Mouse (Mus musculus): Measurements from ENCODE around the gene Gal3st4. TPM values are rescaled to one million over a fixed set of nuclear protein-coding genes. Genes with fewer than 3 reads are reported as not detected.
A peak's percentile ranks its signal among the peaks of the same experiment; 100 is the strongest.

The Gal3st4 gene
- polyA plus RNA-seq, 1 experiment from 2014 or later, result 1.0 TPM

DNA sequence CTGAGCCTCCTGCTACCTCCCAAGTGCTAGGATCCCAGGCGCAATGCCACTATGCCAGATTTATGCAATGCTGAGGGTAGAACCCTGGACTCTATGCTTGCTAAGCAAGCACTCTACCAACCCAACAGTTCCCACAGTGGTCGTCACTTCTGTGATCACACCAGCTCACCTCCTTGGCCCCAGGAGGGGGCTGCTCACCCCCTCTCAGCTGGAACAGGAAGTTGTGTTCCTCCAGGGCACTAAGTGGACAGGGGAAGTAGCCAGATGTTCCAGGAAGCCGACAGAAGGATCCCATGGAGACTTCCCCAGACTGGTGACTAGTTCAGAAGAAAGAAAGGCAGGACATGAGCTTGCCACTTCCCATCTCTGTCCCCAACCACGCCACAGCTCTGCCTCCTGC is 10.6 kb downstream of the Gal3st4 start:
- H3K9me3 ChIP-seq, result no peaks in the 10 kb centered on the region
- H3K9ac ChIP-seq, result no peak overlapping the region; the same call in 1 of the 2 replicates
- no peak for ATAC-seq (ENCODE audit: extremely low read depth, insufficient number of reproducible peaks, low FRiP score, low TSS enrichment)
- H3K27me3 ChIP-seq (replicated peaks), result no peaks in the 10 kb centered on the region
- no peak overlapping the region for H3K4me2 ChIP-seq
- H3K27ac ChIP-seq (replicated peaks), result no peak overlapping the region
- H3K36me3 ChIP-seq, result peaks cover 56% of the 10 kb centered on the region
- 70% methylated on average over 4 of the region's 4 CpGs for WGBS
- H3K4me3 ChIP-seq, result no peak overlapping the region
- peaks cover 61% of the 10 kb centered on the region for H3K4me1 ChIP-seq

DNA sequence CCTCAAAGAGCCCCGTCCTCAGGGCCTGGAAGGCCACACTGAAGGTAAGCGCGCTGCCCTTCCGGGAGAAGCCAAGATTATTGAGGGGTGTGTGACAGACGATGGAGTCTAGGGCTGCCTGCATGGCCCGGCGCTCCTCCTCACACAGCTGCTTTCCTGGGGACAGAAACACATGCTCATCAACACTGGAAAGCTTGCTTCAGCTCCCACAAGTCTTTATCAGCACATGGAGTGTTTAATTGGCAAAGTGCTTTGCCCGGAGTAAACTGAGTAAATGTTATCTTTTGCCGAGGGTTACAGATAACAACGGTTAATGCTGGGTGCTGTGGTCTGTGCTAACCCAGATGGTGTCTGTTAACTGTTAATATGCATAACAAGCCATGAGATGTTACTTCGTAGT is 11.8 kb downstream of the Gal3st4 start:
- no peak for ATAC-seq (ENCODE audit: extremely low read depth, insufficient number of reproducible peaks, low FRiP score, low TSS enrichment)
- peaks cover 71% of the 10 kb centered on the region for H3K4me1 ChIP-seq
- no peaks in the 10 kb centered on the region for H3K27me3 ChIP-seq (replicated peaks)
- peak overlapping the region; percentile 64 for H3K9ac ChIP-seq
- WGBS, result 51% methylated on average over 11 of the region's 11 CpGs
- no peaks in the 10 kb centered on the region for H3K9me3 ChIP-seq
- H3K36me3 ChIP-seq, result peaks cover 48% of the 10 kb centered on the region
- H3K27ac ChIP-seq (replicated peaks), result peak overlapping the region; percentile 45; the same call in 1 of the 2 replicates
- H3K4me2 ChIP-seq, result peak overlapping the region; percentile 12; the same call in 1 of the 2 replicates
- H3K4me3 ChIP-seq, result no peak overlapping the region

DNA sequence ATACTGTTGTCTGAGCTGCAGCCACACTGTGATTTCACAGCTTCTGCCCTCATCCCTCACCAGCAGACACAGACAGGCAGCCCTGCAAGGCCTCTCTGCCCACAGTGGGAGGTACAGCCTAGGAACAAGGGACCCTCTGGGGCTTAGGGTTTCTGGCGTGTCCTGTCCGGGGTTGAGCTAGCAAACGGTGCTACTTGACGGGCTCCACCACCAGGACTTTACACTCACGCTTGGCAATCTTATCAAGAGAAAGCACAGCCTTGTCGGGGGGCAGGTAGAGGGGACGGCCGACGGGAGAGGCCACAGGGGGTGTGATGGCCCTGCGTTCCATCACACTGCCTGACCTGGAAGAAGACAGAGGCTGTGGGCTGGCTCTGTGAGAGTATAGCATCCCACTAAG is 12.6 kb downstream of the Gal3st4 start:
- 41% methylated on average over 10 of the region's 10 CpGs for WGBS
- Histone ChIP-seq H3K27ac (replicated peaks) (peak overlapping the region; percentile 45), H3K9me3 (no peaks in the 10 kb centered on the region), H3K4me1 (peaks cover 71% of the 10 kb centered on the region), H3K4me2 (peak overlapping the region; percentile 12; the same call in 1 of the 2 replicates), H3K27me3 (replicated peaks) (no peaks in the 10 kb centered on the region), H3K4me3 (no peak overlapping the region), H3K9ac (peak overlapping the region; percentile 64), H3K36me3 (peaks cover 43% of the 10 kb centered on the region)
- ATAC-seq (ENCODE audit: extremely low read depth, insufficient number of reproducible peaks, low FRiP score, low TSS enrichment), result no peak

DNA sequence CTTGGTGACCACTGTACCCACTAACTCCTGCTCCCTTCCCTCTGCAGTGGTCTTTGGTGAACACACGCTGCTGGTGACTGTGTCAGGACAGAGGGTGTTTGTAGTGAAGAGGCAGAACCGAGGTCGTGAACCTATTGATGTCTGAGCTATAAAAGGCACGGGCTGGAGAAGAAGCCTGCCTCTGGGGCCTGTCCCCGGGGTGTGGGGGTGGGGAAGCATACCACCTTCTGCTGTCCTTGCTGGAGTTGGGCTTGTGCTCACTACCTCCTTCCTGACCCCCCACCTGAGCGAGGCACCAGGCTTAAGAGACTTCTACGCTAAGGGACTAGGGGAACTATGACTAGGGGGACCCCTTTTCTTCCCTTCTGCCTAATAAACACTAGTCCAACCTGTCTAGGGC is 13.6 kb downstream of the Gal3st4 start:
- Histone ChIP-seq H3K4me3 (no peak overlapping the region), H3K36me3 (peaks cover 43% of the 10 kb centered on the region), H3K4me1 (peaks cover 66% of the 10 kb centered on the region), H3K27ac (replicated peaks) (peak overlapping the region; percentile 45), H3K9ac (0 out of 2 replicates have a peak overlapping the region, but pooled peaks have one; percentile 40), H3K27me3 (replicated peaks) (no peaks in the 10 kb centered on the region), H3K9me3 (no peaks in the 10 kb centered on the region), H3K4me2 (0 out of 2 replicates have a peak overlapping the region, but pooled peaks have one; percentile 1)
- ATAC-seq (ENCODE audit: extremely low read depth, insufficient number of reproducible peaks, low FRiP score, low TSS enrichment), result no peak
- 48% methylated on average over 7 of the region's 7 CpGs for WGBS

DNA sequence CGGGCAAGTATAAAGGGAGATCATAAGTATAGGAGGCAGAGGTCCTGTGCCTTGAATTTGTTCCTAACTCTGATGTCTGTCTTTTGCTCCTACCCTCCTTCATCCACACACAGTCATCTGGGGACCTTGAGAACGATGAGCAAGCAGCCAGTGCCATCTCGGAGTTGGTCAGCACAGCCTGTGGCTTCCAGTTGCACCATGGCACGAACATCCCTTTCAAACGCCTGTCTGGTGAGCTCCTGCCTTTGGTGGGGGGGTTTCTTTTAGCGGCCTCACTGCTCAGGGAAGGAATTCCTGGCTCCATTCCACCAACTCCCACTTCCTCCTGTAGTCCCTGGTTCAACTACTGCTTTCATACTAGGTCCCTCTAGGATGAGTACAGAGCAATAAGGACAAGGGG is 14.1 kb downstream of the Gal3st4 start:
- Histone ChIP-seq H3K9me3 (no peaks in the 10 kb centered on the region), H3K36me3 (peaks cover 43% of the 10 kb centered on the region), H3K27me3 (replicated peaks) (no peaks in the 10 kb centered on the region), H3K4me2 (0 out of 2 replicates have a peak overlapping the region, but pooled peaks have one; percentile 1), H3K9ac (0 out of 2 replicates have a peak overlapping the region, but pooled peaks have one; percentile 38), H3K4me1 (peaks cover 66% of the 10 kb centered on the region), H3K4me3 (no peak overlapping the region), H3K27ac (replicated peaks) (peak overlapping the region; percentile 45; the same call in 1 of the 2 replicates)
- 58% methylated on average over 6 of the region's 6 CpGs for WGBS
- ATAC-seq (ENCODE audit: extremely low read depth, insufficient number of reproducible peaks, low FRiP score, low TSS enrichment), result no peak

DNA sequence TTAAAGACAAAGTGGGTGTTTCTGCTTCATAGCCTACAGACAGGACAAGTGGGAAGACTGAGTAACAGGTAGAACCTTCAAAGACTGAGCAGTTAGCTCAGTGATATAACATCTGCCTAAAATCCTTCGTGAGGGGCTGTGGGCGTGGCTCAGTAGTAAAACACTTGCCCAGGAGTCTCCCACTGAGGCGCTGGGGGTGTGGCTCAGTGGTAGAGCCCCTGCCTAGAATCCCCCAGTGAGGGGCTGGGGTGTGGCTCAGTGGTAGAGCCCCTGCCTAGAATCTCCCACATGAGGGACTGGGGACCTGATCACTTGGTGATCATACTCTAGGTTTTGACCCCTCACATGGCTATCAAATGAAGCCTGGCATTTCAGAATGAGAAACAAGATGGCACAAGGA is 14.6 kb downstream of the Gal3st4 start:
- no peak overlapping the region for H3K9ac ChIP-seq
- H3K4me3 ChIP-seq, result no peak overlapping the region
- H3K27me3 ChIP-seq (replicated peaks), result no peaks in the 10 kb centered on the region
- no peak overlapping the region for H3K4me2 ChIP-seq
- no peaks in the 10 kb centered on the region for H3K9me3 ChIP-seq
- WGBS, result 76% methylated on average over 3 of the region's 3 CpGs
- peaks cover 43% of the 10 kb centered on the region for H3K36me3 ChIP-seq
- no peak overlapping the region for H3K27ac ChIP-seq (replicated peaks)
- H3K4me1 ChIP-seq, result peaks cover 64% of the 10 kb centered on the region
- ATAC-seq (ENCODE audit: extremely low read depth, insufficient number of reproducible peaks, low FRiP score, low TSS enrichment), result no peak

DNA sequence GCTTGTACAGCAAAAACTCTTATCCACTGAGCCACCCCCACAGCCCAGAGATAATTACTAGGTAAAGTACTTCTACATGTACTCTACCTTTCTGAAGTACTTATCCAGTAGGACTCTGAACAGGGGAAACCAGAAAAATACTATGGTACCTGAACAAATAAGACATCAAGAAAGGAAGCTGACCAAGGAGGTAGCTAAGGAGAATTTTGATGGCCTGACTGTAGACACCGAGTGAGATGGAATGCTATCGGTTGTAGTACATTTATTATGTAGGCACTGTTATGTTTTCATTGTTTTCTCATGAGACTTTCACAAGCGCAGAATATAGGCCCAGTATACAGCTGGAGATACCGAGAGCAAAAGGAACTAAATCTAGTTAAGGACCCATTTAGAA is 15.1 kb downstream of the Gal3st4 start:
- H3K36me3 ChIP-seq, result peaks cover 43% of the 10 kb centered on the region
- H3K4me3 ChIP-seq, result no peak overlapping the region
- WGBS, result 95% methylated on average over 4 of the region's 4 CpGs
- no peak overlapping the region for H3K9ac ChIP-seq
- H3K9me3 ChIP-seq, result no peaks in the 10 kb centered on the region
- H3K27me3 ChIP-seq (replicated peaks), result no peaks in the 10 kb centered on the region
- no peak for ATAC-seq (ENCODE audit: extremely low read depth, insufficient number of reproducible peaks, low FRiP score, low TSS enrichment)
- peaks cover 59% of the 10 kb centered on the region for H3K4me1 ChIP-seq
- no peak overlapping the region for H3K4me2 ChIP-seq
- no peak overlapping the region for H3K27ac ChIP-seq (replicated peaks)

DNA sequence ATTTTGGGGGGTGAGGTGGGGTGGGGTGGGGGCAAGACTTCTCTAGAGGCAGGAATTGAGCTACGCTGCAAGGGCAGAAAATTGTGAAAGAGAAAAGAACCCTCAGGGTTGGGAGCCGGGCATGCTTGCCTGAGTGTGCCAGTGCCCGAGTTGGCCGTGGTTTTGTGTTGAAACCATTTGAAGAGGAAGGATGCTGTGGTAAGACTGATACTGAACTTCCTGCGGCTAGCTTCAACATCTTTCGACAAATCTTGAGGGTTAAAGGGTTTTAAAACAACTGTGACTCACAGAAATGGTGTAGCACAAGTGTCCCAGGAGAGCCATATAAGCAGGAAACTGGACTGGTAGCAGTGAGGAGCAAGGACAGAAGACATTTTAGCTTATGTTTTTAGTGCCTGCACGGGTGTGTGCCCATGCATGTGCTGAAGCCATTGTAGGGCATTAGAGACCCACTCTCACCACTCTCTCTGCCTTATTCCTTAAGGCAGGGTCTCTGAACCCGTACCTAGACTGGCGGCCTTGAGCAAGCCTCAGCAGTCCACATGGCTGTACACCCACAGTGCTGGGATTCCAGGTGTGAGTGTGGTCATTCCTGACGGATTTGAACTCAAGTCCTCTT is 15.6 kb downstream of the Gal3st4 start:
- H3K9me3 ChIP-seq, result no peaks in the 10 kb centered on the region
- WGBS, result 81% methylated on average over 10 of the region's 10 CpGs
- no peak overlapping the region for H3K4me2 ChIP-seq
- no peak overlapping the region for H3K9ac ChIP-seq
- H3K4me3 ChIP-seq, result no peak overlapping the region
- no peak for ATAC-seq (ENCODE audit: extremely low read depth, insufficient number of reproducible peaks, low FRiP score, low TSS enrichment)
- H3K27ac ChIP-seq (replicated peaks), result no peak overlapping the region
- peaks cover 54% of the 10 kb centered on the region for H3K4me1 ChIP-seq
- no peaks in the 10 kb centered on the region for H3K27me3 ChIP-seq (replicated peaks)
- peaks cover 43% of the 10 kb centered on the region for H3K36me3 ChIP-seq

DNA sequence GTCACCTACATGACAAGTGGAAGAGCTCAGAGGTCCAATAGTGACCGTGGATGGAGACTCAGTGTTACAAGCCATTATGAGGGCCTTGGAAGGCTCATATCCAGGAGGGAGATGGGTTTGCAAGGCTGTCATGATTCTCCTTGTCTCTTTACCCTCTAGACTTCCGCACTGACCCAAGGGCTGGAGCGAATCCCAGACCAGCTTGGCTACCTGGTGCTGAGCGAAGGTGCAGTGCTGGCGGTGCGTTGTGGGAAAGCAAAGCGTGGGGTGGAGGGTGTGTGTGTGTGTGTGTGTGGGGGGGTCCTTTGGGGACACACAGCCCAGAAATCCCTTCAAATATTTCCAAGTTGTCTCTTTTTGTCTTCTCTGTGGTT is 16.6 kb downstream of the Gal3st4 start:
- Histone ChIP-seq H3K9me3 (no peaks in the 10 kb centered on the region), H3K36me3 (peaks cover 35% of the 10 kb centered on the region), H3K4me3 (peak overlapping the region; percentile 86), H3K4me1 (peaks cover 49% of the 10 kb centered on the region), H3K4me2 (peak overlapping the region; percentile 85), H3K27me3 (replicated peaks) (no peaks in the 10 kb centered on the region), H3K9ac (peak overlapping the region; percentile 89), H3K27ac (replicated peaks) (peak overlapping the region; percentile 89)
- WGBS, result 19% methylated on average over 7 of the region's 7 CpGs
- no peak for ATAC-seq (ENCODE audit: extremely low read depth, insufficient number of reproducible peaks, low FRiP score, low TSS enrichment)

DNA sequence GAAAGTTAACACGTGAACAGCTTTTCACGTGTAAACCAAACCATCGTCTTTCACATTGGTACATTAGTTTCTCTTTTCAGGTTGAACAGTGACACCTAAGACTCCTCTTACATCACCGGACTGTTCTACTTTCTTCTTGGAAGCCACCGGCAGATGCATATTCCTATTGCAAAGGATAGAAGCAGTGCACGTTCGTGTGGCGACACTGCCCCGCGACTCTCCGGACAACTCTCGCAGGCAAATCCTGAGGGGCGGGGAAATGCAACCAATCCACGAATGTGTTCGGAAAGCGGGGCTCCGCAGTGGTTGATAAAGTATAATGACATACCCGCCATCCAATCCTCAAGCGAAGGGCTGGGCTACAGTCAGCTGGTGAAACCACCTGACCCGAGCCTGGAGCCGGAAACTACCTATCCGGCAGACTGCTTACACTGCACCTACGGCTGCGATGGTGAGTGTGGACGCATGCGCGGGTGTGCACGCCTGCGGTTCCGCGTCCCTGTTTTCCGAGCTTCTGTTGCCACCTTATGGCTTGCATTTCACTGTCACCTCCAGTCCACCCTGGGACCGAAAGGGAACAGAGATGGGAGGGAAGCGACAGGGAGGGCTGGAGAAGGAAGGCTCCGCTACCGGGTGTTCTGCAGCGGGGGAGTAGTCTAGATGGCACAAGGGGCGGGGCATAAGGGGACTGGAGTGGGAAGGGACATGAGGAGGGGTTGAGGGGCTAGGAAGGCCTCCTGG is 17.1 kb downstream of the Gal3st4 start, which contains the start of gene Lamtor4:
TSS of gene Lamtor4 (plus strand) at position 130 of the 741 bp plus-strand sequence.
- Histone ChIP-seq H3K4me2 (peak within 1 kb of the TSS; percentile 85), H3K36me3 (peaks cover 30% of the 10 kb centered on the region), H3K4me1 (peaks cover 44% of the 10 kb centered on the region), H3K9ac (peak within 1 kb of the TSS; percentile 89), H3K27ac (replicated peaks) (peak within 1 kb of the TSS; percentile 89), H3K9me3 (no peaks in the 10 kb centered on the region), H3K4me3 (peak within 1 kb of the TSS; percentile 86), H3K27me3 (replicated peaks) (no peaks in the 10 kb centered on the region)
- peak; percentile 97 for ATAC-seq (ENCODE audit: extremely low read depth, insufficient number of reproducible peaks, low FRiP score, low TSS enrichment)
- under 1% methylated on average over 38 of the region's 38 CpGs for WGBS

DNA sequence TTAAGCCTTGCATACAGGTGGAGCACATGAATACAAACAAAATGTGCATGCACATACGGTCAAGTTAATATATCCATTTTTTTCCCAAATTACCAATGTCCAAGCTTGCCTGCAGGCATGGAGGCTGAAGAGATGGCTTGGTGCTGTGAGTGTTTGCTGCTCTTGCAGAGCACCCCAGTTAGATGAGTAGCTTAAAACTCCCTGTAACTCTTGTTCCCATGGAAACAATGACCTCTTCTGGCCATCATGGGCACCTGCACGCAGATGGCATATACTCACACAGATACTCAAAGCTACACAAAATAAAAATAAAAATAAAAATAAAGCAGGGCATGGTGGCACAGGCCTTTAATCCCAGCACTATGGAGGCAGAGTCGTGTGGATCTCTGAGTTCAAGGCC is 19.6 kb downstream of the Gal3st4 start:
- no peak for ATAC-seq (ENCODE audit: extremely low read depth, insufficient number of reproducible peaks, low FRiP score, low TSS enrichment)
- H3K9ac ChIP-seq, result no peak overlapping the region
- H3K27me3 ChIP-seq (replicated peaks), result no peaks in the 10 kb centered on the region
- H3K4me3 ChIP-seq, result no peak overlapping the region
- 88% methylated on average over 3 of the region's 3 CpGs for WGBS
- no peaks in the 10 kb centered on the region for H3K9me3 ChIP-seq
- H3K36me3 ChIP-seq, result peaks cover 8% of the 10 kb centered on the region; the same call in 1 of the 2 replicates
- H3K27ac ChIP-seq (replicated peaks), result no peak overlapping the region
- no peak overlapping the region for H3K4me2 ChIP-seq
- peaks cover 20% of the 10 kb centered on the region for H3K4me1 ChIP-seq
